Mouse (Mus musculus): ENCODE results near the gene Itga11.

DNA sequence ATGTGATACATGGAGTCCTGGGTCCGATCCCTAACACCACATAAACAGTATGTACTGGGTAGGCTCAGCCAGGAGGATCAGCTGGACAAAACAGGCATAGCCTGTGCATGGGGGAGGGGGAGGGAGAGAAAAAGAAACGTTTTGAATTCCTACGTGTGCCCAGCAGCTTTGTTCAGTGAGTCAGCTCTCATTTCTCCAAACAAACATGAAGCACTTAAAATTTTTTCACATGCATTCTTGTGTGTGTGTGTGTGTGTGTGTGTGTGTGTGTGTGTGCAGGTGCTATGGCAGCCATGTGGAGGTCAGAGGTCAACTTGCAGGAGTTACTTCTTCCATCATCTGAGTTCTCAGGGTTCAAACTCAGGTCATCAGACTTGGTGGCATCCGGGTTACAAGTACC is 97.8 kb downstream of the Itga11 start:
- no peak for TF ChIP-seq CTCF (IDR thresholded peaks at IDR 0.05; ENCODE audit: low read depth, low read length)
- TF ChIP-seq EP300 (IDR thresholded peaks at IDR 0.05; ENCODE audit: insufficient read depth, low read depth, low read length): no peak
